Mouse (Mus musculus) v-Abl transformed pro-B cells (cell line): ENCODE measurements around the gene Unc13a.
"Not testable (repeated sequence)": the region's sequence is repeated elsewhere in the genome, so short reads cannot be mapped to it uniquely, and the experiment has no call there.

Source experiments
- in situ Hi-C, 2 experiments: fragments of 400-800 bp; cut with MboI; formaldehyde crosslinking; loops; one replicate each; pipeline ENCODE4 v1.15.1; 2025; ENCODE audit not compliant: unreplicated experiment in 2 of 2

The Unc13a gene

DNA sequence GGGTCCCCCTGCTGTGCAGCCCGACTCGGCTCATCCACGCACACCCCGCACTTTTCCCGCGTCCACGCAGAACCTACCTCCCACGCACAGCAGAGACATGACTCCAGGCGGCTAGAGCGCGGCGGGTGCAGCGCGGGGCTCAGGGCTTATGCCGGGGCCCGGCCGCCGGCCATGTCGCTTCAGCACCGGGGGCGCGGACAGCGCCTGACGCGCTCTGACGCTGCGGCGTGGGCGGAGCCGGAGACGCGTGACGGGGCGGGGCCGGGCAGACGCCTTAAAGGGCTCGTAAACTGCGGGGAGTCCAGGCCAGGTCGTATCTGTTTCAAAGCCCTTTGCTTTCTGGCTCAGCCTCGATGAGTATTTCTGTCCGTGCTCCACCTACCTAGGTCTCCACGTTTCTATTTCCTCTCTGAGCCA is at the start of gene Unc13a:
Gene Unc13a, minus strand, starts transcription at position 209 of the 417 bp plus-strand sequence.
- in situ Hi-C loops, result loop anchor here (25.0 kb wide), 1 partner anchor 784 kb away; the partner anchor contains the start of genes Rpl18a (in 2 of the 2) and Slc5a5 (in 2 of the 2)

DNA sequence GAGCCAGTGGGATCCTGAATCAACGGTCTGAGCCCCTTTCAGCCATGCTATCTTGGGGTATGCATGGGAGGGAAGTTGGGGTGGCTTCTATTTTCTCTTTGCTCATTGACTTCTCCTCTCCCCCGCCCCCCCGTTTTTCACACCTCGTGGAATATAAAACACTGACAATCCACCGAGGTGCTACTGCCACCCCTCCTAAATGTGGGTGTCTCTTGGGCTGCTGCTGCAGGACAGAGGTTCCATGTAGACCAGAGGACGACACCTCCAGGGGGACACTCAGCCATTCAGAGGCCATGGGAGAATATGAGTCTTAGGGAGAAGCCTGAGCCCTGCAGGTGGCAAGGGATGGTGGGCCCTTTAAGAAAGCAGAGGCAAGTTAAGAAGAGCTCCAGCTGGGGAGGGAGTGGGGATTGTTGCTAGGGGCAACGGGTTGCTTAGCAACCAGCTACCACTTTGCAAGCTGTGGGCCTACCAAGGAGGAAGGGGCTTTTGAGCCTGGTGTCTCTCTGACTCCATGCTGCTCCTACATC is 48.4 kb upstream of the Unc13a start:
- in situ Hi-C loops, result loop anchor here in 1 of 2 experiments (25.0 kb wide), 1 partner anchor 583 kb away; no protein-coding TSS in a partner anchor

DNA sequence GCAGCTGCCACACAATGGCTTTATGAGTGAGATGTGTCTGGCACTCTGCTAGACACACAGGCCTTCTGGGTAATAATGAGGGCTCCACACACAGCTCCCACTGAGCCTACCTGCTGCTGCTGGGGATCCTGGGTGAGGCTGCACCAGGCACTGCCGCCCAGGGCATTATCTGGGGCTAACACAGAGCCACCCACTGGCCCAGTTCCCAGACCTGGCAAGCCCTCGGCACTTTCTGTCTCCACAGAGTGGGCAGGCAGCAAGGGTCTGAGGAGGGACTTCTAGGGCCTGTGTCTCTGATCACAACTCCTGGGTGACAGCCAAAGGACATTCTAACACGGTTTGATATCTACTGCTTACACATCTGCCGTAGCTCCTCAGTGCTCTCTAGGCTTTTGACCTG is 47.7 kb upstream of the Unc13a start:
- in situ Hi-C loops, result loop anchor here in 1 of 2 experiments (25.0 kb wide), 1 partner anchor 582 kb away; no protein-coding TSS in a partner anchor

DNA sequence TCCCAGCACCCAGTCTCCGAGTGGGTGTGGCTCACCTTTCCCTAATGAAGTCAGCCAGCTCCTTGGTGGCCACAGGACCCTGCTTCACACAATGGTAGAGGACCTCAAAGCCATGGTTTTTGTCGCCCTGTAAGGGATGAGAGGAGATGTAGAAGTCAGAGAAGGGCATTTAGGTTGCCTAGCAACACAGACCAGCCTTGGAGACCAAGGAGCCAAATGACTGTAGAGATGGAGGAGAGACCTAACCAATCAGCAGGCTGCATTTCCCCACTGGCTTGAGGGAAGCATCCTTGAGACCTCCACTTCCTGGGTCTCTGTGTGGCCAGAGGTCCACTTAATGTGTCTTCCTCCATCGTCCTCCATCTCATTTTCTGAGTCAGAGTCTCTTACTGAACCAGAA is 46.7 kb upstream of the Unc13a start:
- in situ Hi-C loops, result loop anchor here in 1 of 2 experiments (25.0 kb wide), 1 partner anchor 581 kb away; no protein-coding TSS in a partner anchor

DNA sequence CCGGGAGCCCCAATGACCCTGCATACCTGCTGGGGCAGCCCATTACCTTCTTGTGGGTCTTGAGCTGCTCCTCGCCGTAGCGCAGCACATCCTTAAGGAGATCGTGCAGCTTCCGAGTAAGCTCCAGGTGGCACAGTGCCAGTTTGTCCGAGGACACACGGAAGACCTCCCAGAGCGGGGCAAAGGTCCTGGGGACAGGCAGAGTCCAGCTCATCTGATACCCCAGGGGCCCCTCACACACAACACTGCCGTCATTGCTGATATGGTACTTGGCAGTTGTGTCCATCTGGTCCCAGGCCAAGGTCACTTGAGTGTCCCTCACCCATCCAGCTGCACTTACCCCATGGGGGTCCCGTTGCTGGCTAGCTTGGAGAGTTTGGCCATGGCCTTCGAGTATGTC is 45.5 kb upstream of the Unc13a start:
- in situ Hi-C loops, result loop anchor here in 1 of 2 experiments (25.0 kb wide), 1 partner anchor 580 kb away; no protein-coding TSS in a partner anchor

DNA sequence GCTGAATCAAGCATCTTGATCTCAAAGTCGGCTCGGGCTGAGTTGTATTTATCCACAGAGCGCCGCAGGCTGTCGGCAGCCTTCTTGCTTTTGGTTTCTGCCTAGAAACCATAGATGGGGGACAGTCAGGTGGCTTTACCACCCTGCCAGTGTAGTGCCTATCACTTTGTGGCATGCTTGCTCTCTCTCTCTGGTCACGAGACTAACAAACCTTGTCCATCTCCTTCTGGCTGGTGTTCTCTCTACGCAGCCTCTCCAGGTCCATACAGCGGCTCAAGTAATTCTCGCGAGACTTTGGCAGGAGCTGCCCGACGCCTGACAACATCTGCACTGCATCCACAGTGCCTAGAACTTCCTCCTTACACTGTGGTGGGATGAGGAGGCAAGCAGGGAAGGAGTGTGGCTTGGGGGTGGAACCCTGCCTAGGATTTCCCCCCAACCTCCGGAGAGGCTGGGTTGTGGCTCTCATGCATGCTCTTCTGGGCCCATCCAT is 45.0 kb upstream of the Unc13a start:
- in situ Hi-C loops, result loop anchor here in 1 of 2 experiments (25.0 kb wide), 1 partner anchor 579 kb away; no protein-coding TSS in a partner anchor

DNA sequence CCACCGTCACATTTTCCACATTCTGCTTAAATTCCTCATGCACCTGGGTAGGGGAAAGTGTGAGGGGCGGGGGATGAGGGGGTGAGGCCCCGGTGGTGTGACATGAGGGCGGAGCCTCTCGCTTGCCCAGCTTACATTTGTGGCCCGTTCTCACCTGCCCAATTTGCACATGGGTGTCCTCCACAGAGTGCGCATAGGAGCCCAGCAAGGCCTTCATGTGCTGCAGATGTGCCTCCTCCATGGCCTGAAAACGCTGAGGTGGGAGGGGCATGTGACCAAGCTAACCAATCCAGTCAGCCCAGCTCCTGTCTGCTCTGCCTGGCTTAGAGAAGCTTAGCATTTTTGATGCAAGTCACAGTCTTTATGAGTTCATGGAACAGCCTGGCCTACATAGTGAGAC is 44.0 kb upstream of the Unc13a start:
- in situ Hi-C loops, result loop anchor here in 1 of 2 experiments (25.0 kb wide), 1 partner anchor 578 kb away; no protein-coding TSS in a partner anchor

DNA sequence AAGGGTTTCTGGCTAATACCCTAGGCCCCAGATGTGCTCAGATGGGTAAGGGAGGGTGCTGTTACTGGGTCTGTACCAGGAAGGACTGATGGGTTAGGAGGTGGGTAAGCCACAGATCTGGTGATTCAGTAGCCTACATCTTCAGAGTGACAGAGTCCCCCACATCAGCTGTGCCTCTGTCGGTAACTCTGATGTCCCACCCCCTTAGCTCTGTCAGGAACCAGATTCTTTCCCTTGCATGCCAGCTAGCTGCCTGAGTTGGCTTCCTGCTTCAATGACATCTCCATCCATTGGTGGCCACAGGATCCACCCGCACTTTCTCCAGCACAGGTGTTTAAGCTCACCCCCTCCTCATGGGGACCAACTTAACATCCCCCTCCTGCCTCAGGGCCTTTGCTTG is 40.0 kb upstream of the Unc13a start:
- in situ Hi-C loops, result loop anchor here in 1 of 2 experiments (25.0 kb wide), 1 partner anchor 574 kb away; no protein-coding TSS in a partner anchor

DNA sequence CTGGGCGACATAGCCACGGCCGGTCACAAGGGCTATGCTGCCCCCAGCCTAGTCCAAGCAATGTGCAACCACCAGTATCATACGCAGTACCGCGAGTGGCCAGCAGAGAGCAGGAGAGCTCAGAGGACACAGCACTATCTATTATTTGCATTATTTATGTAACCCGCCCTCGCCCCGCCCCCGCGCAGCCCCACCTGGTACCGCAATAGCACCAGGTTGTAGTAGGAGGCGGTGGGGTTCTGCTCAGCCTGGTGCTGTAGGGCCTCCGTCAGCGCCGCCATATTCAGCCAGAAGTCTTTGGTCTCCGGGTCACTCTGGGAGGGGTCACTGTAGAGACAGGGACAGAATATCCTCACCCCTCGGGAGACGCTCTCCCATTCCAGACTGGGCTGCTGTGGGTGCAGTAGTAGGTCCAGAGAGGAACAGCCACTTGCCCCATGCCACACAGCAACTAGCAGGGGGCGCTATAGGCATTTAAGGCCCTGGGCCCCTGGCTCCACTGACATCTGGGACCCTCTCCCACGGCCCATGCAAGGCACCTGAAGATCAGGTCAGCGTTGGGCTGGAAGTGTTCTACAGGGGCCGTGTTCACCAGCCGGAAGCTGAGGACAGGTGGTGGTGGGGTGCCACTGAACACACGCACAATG is 38.4 kb upstream of the Unc13a start:
- in situ Hi-C loops, result loop anchor here (10.0 to 25.0 kb wide), 2 partner anchors 573 to 655 kb away; no protein-coding TSS in a partner anchor

DNA sequence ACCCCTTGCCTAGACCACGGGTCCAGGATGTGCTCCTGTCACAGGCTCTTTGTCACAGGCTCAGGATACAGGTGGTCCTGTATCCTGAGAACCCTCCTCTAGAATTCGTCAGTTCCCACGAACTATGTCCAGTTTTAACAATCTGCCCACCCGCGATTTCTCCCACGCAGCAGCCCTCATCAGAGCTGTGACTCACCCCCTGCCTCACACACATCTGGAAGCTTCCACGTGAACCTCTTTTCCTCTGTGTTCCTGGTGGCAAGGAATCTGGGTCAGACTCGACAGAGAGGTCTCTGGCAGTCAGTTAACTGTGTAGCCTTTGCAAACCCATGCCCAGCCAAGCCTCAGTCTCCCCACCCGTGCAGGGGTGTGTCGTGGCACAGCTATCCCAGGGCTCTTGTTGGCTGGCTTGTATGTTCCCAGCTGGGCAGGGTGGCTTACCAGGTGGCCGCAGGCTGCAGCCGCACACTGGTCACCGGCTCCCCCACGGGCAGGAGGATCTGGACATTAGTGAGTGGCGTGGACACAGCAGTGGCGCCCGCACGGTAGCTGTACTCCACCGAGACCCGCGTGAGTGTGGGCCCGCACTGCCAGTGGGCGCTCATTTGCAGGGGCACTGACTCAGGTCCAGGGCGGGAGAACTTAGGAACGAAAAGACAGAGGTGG is 37.7 kb upstream of the Unc13a start:
- in situ Hi-C loops, result loop anchor here (10.0 to 25.0 kb wide), 2 partner anchors 572 to 656 kb away; no protein-coding TSS in a partner anchor

DNA sequence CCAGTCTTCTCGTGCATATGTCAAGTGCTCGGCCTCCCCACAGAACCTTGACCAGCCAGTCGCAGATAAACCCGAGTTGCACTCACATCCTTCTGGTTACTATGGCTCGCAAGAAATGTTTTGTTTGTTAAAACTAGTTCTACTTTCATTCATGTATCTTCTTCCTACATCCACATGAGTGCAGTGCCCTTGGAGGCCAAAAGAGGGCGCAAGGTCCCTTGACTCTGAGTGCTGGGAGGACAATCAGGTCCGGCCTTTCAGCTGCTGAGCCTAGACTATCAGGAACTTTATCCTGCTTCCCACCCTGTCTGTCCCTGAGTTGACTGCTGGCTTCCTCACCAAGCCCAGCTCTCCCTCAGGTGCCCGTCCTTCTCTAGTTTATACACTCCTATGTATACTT is 36.3 kb upstream of the Unc13a start:
- in situ Hi-C loops, result loop anchor here (10.0 to 25.0 kb wide), 2 partner anchors 571 to 657 kb away; no protein-coding TSS in a partner anchor

DNA sequence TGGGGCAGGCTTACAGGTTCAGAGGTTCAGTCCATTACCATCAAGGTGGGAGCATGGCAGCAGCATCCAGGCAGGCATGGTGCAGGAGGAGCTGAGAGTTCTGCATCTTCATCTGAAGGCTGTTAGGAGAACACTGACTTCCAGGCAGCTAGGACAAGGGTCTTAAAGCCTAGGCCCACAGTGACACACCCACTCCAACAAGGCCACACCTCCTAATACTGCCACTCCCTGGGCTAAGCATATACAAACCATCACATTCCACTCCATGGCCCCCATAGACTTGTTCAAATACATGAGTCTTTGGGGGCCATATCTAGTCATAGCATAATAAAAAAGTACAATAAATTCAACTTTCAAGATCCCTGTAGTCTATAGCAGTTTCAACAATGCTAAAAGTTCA is 31.8 kb upstream of the Unc13a start:
- in situ Hi-C loops, result loop anchor here (5.0 to 25.0 kb wide), 3 partner anchors 34 to 661 kb away; no protein-coding TSS in a partner anchor

DNA sequence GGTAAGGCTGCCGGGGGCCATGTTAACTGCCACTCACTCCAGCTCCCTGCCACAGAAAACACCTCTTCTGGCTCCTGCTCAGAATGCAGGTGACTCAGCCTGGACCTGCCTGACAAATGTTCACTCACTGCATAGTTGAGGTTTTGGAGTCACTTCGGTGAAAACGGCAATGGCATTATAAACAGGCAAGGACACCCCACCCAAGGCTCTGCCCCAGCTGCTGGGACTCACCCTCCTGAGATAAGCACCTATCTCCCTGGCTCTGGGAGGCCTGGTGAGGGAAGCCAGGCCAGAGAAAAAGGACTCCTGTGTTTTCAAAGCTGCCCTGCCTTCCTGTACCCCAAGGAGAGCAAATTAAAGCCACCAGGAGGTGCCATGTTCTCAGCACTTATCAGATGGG is 31.4 kb upstream of the Unc13a start:
- in situ Hi-C loops, result loop anchor here (5.0 to 25.0 kb wide), 3 partner anchors 34 to 662 kb away; no protein-coding TSS in a partner anchor

DNA sequence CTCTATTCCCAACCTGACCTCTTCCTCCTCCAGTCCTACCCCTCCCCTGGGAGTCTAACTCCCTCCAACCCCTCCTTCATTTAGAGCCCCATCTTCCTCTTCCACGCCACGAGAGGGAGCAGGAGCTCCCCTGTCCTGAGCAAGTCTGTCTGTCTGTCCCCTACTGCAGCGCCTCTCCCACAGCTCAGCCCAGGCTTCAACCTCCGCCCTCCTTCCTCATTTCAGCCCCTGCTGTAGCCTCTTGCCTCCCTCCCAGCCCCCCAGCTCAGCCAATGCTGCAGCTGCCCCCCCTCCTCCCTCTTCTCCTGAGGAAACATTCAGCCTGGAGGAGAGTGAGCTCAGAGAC is 30.5 kb upstream of the Unc13a start:
- in situ Hi-C loops, result loop anchor here (5.0 to 25.0 kb wide), 3 partner anchors 35 to 663 kb away; no protein-coding TSS in a partner anchor

DNA sequence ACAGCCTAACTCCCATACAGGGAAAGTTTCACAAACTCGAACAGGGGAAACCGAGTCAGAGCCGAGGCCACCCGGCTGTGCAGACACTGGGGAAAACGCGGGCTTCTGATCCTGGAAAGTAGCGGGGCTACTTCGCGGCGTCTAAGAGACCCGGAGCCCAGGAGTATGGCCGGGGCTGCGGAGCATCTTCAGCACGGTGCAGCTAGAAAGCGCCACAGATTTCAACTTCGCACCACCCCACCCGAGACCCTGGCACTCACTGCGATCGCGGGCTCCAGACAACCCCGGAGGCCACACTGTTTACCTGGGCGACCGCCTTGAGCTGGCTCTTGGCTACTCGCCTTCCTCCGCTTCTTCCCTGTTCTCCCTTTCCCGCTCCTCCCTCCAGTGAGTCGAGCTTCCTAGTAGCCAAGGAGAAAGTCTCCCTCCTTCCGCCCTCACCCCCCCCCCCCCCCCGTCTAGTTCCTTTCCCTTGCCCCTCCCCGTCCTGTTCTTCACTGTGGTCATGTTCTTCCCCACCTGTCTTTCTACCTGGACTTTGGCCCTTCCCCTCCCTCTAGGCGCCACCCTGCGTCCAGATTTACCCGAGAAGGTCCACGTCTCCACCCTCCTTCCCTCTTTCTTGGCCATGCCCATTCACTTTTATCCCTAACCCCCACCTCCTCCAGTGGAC is 30.0 kb upstream of the Unc13a start, which contains the start of gene B3gnt3:
Gene B3gnt3, minus strand, starts transcription at position 376 of the 673 bp plus-strand sequence.
- in situ Hi-C loops, result loop anchor here (5.0 to 25.0 kb wide), 3 partner anchors 36 to 663 kb away; no protein-coding TSS in a partner anchor

DNA sequence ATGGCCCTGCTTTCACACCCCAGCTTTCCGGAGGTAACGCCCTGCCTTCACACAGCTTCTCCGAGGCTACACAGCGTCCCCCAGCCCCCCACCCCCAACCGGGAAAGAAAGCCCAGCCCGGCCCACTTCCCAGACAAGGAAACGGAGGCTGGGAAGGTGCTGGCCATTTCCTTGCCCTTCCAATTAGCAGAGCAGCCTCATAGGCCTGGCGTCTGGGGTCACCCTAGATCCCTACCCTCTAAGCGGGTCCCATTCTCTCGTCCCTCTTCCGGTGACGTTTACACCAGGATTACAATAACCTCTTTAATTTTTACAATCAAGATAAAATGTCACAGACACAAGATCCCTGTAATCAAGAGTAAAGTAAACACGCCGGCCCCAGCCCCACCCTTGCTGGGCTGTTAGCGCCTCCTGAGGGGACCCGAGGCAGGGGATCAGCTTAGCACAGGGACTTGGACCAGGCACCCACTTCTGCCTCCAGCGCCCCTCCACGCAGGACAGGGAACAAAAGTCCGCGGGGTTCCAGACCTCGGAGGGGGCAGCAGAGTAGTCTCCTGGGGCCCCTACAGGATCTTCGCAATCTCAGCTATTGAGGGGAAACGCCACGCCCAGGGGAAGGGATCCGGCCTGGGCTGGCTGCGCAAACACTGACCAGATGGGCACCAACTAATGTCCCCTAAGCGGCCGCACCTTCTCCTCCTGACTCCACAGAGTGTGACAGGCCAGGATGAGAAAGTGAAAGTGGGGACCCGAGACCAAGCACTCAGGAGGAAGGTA is 29.1 kb upstream of the Unc13a start:
- in situ Hi-C loops, result loop anchor here (5.0 to 25.0 kb wide), 3 partner anchors 37 to 664 kb away; no protein-coding TSS in a partner anchor

DNA sequence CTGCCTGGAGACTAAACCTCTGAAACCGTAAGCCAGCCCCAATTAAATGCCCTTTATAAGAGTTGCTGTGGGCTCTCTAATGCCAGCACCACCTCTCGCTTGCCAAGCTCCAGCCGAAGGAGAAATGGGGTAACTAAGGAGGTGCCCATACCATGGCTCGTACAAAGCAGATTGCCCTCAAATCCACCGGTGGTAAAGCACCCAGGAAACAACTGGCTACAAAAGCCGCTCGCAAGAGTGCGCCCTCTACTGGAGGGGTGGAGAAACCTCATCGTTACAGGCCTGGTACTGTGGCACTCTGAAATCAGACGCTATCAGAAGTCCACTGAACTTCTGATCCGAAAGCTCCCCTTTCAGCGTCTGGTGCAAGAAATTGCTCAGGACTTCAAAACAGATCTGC is 23.9 kb upstream of the Unc13a start:
- in situ Hi-C loops, result not testable (repeated sequence)

DNA sequence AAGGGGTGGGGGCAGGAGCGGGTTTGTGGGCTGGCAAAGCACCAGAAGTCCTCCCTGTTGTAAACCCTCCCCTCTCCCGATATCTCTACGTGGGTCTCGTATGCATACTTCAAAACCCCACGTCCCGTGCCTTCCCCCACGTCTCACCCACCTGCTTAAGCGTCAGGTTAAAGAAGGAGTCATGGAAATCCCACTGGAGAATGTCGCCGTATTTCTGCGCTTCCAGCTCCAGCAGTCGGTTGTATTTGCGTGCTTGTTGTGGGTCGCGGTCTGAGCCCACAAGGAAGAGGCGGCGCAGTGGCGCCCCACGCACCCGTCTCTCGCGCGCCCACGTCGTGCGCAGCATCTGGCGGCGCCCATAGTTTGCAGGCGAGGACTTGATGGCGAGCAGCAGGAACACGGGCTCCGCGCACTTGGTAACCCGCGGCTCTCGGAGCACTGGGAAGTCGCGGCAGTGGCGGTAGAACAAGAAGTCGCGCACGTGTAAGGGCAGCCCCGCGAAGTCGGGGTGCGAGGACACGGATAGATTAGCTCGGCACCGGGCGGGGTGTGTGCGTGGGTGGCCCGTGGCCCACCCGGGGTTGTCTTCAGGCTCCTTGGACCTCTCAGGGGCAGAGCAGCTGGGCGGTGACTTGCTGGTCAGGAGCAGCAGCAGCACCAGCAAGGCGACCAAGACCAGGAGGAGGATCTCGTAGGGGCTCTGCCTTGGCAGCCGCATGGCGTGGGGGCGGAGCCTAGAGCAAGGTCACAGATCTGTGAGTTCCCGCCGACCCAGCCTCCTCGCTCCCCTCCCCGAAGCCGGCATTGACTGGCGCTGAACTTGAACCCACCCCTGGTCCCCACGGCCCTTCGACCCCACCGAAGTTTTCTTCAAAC is 21.8 kb upstream of the Unc13a start:
- in situ Hi-C loops, result no loop called here
